Mouse (Mus musculus) megakaryocyte, adult 5-6 weeks (primary cell): ENCODE measurements around the gene Gm3952. TPM values are rescaled to one million over a fixed set of nuclear protein-coding genes. Genes with fewer than 3 reads are reported as not detected.
A peak's percentile ranks its signal among the peaks of the same experiment; 100 is the strongest.

Source experiments
- ATAC-seq: 2 replicates; pipeline ENCODE4 v1.8.0; 2016; ENCODE audit warnings: mild to moderate bottlenecking, inconsistent platforms; ENCODE audit not compliant: poor library complexity, severe bottlenecking
- total RNA-seq, 2 experiments: library from RNA; stranded (forward) in 1 of 2; stranded (reverse) in 1 of 2; fragments of 153-499, 151-499 nt in 1 of 2; fragments of 221-1000, 200-1000 nt in 1 of 2; gene quantifications; 2 replicates each; pipeline versions ENCODE4 v1.2.3 to v1.2.4; 2015 to 2017

The Gm3952 gene
- total RNA-seq (2015) = not detected in 2 replicates
- total RNA-seq (2017) = not detected in 2 replicates

GRCm38 (mm10) chr8:128798594-128798993, at the start of gene Gm3952:
Gene Gm3952, minus strand, starts transcription at chr8:128798694.
- no peak for ATAC-seq

- ATAC-seq = no peak
These were observed 45.3 kb upstream of the Gm3952 start for GRCm38 (mm10) chr8:128843749-128844148.

GRCm38 (mm10) chr8:128812521-128812920, 14.0 kb upstream of the Gm3952 start:
- no peak for ATAC-seq

- no peak for ATAC-seq
These were observed 62.8 kb downstream of the Gm3952 start for GRCm38 (mm10) chr8:128735692-128736091.

- no peak for ATAC-seq
These were observed 64.4 kb downstream of the Gm3952 start for GRCm38 (mm10) chr8:128734118-128734517.

DNA sequence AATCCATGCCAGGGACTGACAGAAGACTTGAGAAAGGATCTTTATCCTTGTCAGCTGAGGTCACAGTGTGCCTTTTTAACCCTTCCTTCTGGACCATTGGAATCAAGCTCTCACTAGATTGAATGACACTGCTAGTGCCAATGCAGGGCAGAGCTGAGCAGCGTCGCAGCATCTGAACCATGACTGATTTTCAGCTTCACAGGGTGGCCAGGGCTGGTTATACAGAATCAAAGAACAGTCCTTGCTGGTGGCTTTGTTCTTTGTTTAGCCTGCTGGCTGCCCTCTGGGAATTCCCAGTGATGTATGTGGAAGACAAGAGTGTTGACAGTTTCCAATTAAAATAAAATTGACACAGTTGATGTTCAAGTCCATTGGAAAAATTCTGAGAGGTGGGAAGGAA, 66.2 kb downstream of the Gm3952 start:
- no peak for ATAC-seq

DNA sequence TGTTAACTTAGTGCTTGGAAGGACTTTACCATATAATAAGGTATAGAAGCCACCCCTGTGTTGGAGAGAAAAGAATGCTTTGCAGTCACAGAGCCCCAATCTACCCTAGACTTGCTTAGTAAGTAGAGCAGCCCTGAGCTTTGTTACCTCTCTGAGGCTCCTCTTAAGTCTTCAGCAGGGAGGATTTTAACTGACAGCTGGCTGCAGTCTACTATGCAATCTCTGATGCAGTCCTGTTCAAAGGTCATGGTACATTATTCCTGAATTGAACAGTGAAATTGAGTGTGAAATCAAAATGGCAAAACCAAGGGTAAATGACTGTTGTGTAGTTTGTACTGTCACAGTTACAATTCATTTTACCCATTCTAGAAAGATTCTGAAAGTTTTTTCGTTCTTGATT, 71.3 kb downstream of the Gm3952 start:
- no peak for ATAC-seq

GRCm38 (mm10) chr8:128724819-128725218, 73.7 kb downstream of the Gm3952 start:
- ATAC-seq = peak; percentile 59; the same call in 1 of the 2 replicates

DNA sequence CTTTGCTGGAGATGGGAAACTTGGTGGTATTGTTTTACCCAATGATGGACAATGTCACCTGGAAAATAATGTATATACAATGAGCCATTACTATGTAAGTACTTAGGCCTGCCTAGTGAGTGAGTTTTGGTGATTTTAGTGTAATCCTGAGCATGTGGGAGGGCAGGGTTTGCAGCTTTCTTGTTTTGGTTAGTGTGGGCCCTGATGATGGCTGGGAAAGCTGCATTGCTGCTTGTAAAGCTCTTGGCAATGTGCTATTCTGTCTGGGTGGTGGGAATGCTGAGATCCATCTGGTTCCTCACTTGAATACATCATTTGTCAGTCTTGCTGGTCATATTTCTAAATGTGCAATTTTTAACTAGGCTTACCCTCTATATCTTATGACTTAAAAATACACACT, 82.3 kb downstream of the Gm3952 start:
- ATAC-seq = no peak

GRCm38 (mm10) chr8:128709261-128709660, 89.2 kb downstream of the Gm3952 start:
- peak; percentile 97 for ATAC-seq

- no peak for ATAC-seq
These were observed 93.7 kb downstream of the Gm3952 start for GRCm38 (mm10) chr8:128704836-128705235.

GRCm38 (mm10) chr8:128704376-128704775, 94.1 kb downstream of the Gm3952 start:
- no peak for ATAC-seq

GRCm38 (mm10) chr8:128697945-128698344, 100.5 kb downstream of the Gm3952 start:
- ATAC-seq = no peak

DNA sequence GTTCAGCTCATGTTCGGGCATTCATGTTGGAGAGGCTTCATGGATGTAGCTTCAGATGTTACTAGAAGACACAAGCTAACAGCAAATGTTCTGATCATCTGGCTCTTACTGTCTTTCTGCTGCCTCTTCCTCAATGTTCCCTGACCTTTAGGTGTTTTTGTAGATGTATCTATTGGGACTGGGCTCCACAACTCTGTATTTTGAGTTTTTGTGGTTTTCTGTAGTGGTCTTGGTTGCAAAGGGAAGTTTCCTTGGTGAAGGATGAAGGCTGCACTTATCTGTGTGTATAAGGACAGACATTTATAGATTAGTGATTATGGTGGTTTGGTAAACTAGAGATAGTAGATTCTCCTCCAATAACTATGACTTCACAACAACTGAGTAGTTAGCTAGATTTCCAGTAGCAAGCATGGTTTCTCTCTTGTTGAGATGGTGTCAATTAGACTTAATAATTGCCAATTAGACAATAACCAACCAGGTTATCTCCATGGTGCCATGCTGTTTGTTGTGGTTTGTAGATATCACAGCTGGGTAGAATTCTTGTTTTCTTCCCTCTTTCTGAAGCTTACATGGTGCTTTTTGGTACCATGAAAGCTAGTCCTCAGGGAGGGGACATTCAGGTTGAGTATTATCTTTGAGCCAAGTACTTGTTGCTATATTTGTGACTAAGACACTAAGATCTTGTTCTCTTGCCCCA, 101.6 kb downstream of the Gm3952 start:
- ATAC-seq = no peak

Other genes starting within 250 kb of the Gm3952 start
- gene Itgb1, start 113.0 kb downstream of the Gm3952 start, total RNA-seq (2015) = 87.8 and 94.6 TPM in 2 replicates
- gene Itgb1, start 113.0 kb downstream of the Gm3952 start, total RNA-seq (2017) = 162 and 167 TPM in 2 replicates